Mouse (Mus musculus) midbrain, embryonic 12.5 days (tissue): ENCODE data around the gene Ric3. TPM values are rescaled to one million over a fixed set of nuclear protein-coding genes. Genes with fewer than 3 reads are reported as not detected.
"Not testable (repeated sequence)": the region's sequence is repeated elsewhere in the genome, so short reads cannot be mapped to it uniquely, and the experiment has no call there.

Source experiments
- ATAC-seq: fragments of 200-750 bp; cut with Nextera tagmentation; 2 replicates; pipeline ENCODE4 v1.8.0; 2017; ENCODE audit warnings: low read depth, moderate TSS enrichment, moderate library complexity; ENCODE audit not compliant: low FRiP score
- H3K27ac ChIP-seq: fragments of 300-500 bp; sonication (generic); replicated peaks from 2 replicates; pipeline ENCODE4 v1.5.1; 2016; ENCODE audit warnings: mild to moderate bottlenecking
- H3K27me3 ChIP-seq: fragments of 300-500 bp; sonication (generic); 2 replicates; pipeline ENCODE4 v1.6.1; 2016; ENCODE audit warnings: mild to moderate bottlenecking
- H3K36me3 ChIP-seq: fragments of 300-500 bp; sonication (generic); 2 replicates; pipeline ENCODE4 v1.6.1; 2016
- H3K4me1 ChIP-seq: fragments of 300-500 bp; sonication (generic); 2 replicates; pipeline ENCODE4 v1.6.1; 2016
- H3K4me2 ChIP-seq: fragments of 300-500 bp; sonication (generic); replicated peaks from 2 replicates; pipeline ENCODE4 v1.6.1; 2016; ENCODE audit warnings: mild to moderate bottlenecking, moderate library complexity
- H3K4me3 ChIP-seq: fragments of 300-500 bp; sonication (generic); 2 replicates; pipeline ENCODE4 v1.5.1; 2016; ENCODE audit warnings: mild to moderate bottlenecking
- H3K9ac ChIP-seq: fragments of 300-500 bp; sonication (generic); replicated peaks from 2 replicates; pipeline ENCODE4 v1.6.1; 2016; ENCODE audit warnings: mild to moderate bottlenecking, moderate library complexity
- H3K9me3 ChIP-seq: fragments of 300-500 bp; sonication (generic); 2 replicates; pipeline ENCODE4 v1.6.1; 2016; ENCODE audit warnings: mild to moderate bottlenecking
- WGBS: fragments of 180-500 bp; shearing (Covaris S2); methylation state at CpG from one replicate; pipeline ENCODE4 v1.1.7; 2016; 5-methylcytosine and 5-hydroxymethylcytosine counted together
- polyA plus RNA-seq: library from polyadenylated mRNA; unstranded; fragments of >200 nt; fragmentation: Nextera tagmentation; extraction: Ambion mirVana; gene quantifications from 2 replicates; pipeline ENCODE4 v1.2.1, GENCODE M21; 2016

Gene Ric3
- polyA plus RNA-seq = 29.5 and 30.4 TPM in 2 replicates

- Histone ChIP-seq H3K27ac (peak within 1 kb of the TSS; percentile 54; the same call in 1 of the 2 replicates), H3K36me3 (no peaks in the 10 kb centered on the region), H3K4me3 (peak within 1 kb of the TSS; percentile 81), H3K9ac (peak within 1 kb of the TSS; percentile 67), H3K9me3 (no peaks in the 10 kb centered on the region), H3K4me2 (peak within 1 kb of the TSS; percentile 69), H3K27me3 (peaks cover 10% of the 10 kb centered on the region), H3K4me1 (peaks cover 13% of the 10 kb centered on the region)
- 4% methylated on average over 50 of the region's 50 CpGs for WGBS
- peak; percentile 90 for ATAC-seq
Measured at GRCm38 (mm10) chr7:109083113-109083812, at the start of gene Ric3. Gene Ric3 (minus strand): TSS chr7:109083331.

DNA sequence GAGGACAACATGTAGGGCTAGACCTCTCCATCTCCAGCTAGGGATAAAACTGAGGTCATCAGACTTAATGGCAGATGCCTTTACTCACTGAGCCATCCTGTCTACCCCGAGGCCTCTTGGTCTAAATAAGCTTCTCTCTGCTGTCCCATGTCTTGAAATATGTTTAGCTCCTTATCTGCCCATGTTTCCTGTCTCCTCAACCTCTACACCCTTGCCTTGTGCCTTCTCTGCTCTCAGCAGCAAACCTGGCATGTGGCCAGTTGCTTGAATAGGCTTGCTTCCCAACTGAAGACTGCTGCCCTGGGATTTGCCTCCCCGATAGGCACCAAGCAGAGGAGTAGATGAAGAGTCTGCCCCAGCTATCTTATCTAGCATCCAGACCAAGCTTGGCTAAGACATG is 48.4 kb upstream of the Ric3 start:
- H3K4me2 ChIP-seq = no peak overlapping the region
- H3K4me3 ChIP-seq = no peak overlapping the region
- H3K9me3 ChIP-seq = no peaks in the 10 kb centered on the region
- no peak overlapping the region for H3K27ac ChIP-seq
- no peaks in the 10 kb centered on the region for H3K27me3 ChIP-seq
- H3K9ac ChIP-seq = no peak overlapping the region
- H3K36me3 ChIP-seq = peaks cover 21% of the 10 kb centered on the region
- no peak for ATAC-seq
- no peaks in the 10 kb centered on the region; the same call in 1 of the 2 replicates for H3K4me1 ChIP-seq
- WGBS = 93% methylated on average over 2 of the region's 2 CpGs

DNA sequence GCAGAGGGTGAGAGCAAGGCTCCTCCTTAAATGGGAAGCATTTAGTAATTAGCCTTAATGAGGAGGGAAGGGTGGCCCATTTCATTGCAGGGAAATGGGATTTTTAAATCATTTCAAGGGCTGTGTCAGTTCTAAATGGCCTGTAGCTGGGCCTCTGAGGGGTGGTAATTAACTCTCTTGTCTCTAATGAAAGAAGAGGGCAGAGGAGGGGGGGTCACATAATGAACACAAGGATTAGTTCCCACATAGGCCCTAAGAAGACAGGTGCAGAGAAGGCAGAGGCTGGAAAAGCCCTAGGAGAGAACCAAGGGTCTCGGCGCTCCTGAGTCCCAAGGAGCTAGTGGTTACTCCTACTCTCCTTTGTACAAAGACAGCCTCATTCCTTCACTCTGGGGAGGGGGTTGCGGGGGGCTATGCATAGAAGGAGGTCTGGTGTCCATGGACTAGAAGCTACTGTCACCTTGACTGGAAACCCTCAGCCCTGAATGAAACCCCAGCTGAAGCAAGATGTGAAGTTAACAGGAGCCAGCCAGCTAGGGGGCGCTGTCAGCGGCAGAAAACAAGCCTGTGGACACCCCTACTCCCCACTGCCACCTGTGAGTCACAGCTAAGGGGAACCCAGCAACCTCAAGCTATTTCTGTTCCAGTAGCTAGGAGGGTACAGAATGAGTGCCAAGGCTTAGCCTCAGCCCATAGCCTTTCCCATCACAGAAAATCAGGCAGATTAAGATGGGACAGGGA is 47.0 kb upstream of the Ric3 start:
- Histone ChIP-seq H3K27me3 (no peaks in the 10 kb centered on the region), H3K4me2 (no peak overlapping the region), H3K4me3 (no peak overlapping the region), H3K36me3 (0 out of 2 replicates have a peak, but pooled peaks cover 10% of the 10 kb centered on the region), H3K4me1 (no peaks in the 10 kb centered on the region; the same call in 1 of the 2 replicates), H3K9me3 (no peaks in the 10 kb centered on the region), H3K27ac (no peak overlapping the region), H3K9ac (no peak overlapping the region)
- WGBS = 75% methylated on average over 5 of the region's 5 CpGs
- peak; percentile 48; the same call in 1 of the 2 replicates for ATAC-seq

- H3K27me3 ChIP-seq = no peaks in the 10 kb centered on the region
- H3K9ac ChIP-seq = no peak overlapping the region
- no peak overlapping the region for H3K4me2 ChIP-seq
- 0 out of 2 replicates have a peak, but pooled peaks cover 10% of the 10 kb centered on the region for H3K36me3 ChIP-seq
- H3K9me3 ChIP-seq = no peaks in the 10 kb centered on the region
- no peak for ATAC-seq
- no peak overlapping the region for H3K4me3 ChIP-seq
- H3K4me1 ChIP-seq = no peaks in the 10 kb centered on the region; the same call in 1 of the 2 replicates
- H3K27ac ChIP-seq = 0 out of 2 replicates have a peak overlapping the region, but pooled peaks have one; percentile 8
Measured at GRCm38 (mm10) chr7:109129442-109129841, 46.3 kb upstream of the Ric3 start.

GRCm38 (mm10) chr7:109115929-109116328 is 32.8 kb upstream of the Ric3 start:
- Histone ChIP-seq H3K9me3 (no peaks in the 10 kb centered on the region), H3K4me2 (no peak overlapping the region), H3K36me3 (no peaks in the 10 kb centered on the region), H3K9ac (no peak overlapping the region), H3K27me3 (no peaks in the 10 kb centered on the region), H3K4me3 (no peak overlapping the region), H3K27ac (peak overlapping the region; percentile 89), H3K4me1 (peaks cover 23% of the 10 kb centered on the region)
- peak; percentile 50 for ATAC-seq
- WGBS = 53% methylated on average over 4 of the region's 4 CpGs

GRCm38 (mm10) chr7:109115488-109115887 is 32.4 kb upstream of the Ric3 start:
- not testable (repeated sequence) for H3K27me3 ChIP-seq, H3K36me3 ChIP-seq, H3K4me3 ChIP-seq, H3K9me3 ChIP-seq, H3K4me2 ChIP-seq, H3K9ac ChIP-seq
- peak; percentile 90 for ATAC-seq
- Histone ChIP-seq H3K27ac (peak overlapping the region; percentile 89), H3K4me1 (peaks cover 27% of the 10 kb centered on the region)
- WGBS = 14% methylated on average over 1 of the region's 4 CpGs

DNA sequence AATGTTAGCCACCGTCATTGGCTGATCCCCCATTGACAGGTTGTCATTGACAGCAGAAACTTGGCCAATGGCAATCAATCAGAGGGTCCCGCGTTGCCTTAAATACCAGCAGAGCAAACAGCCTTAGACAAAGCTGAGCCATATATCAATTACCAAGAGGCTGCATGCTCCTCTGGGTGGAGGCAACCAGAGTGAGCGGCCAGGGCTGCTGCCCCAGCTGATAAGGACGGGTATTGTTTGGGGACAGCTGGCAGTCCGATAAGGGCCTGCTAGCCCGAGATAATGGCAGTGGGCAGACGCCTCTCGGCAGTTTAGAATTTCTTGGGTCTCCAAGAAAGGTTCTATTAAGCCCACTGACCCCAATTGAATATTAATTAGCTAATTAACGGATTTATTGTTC is 31.8 kb upstream of the Ric3 start:
- ATAC-seq = peak; percentile 86
- H3K9me3 ChIP-seq = no peaks in the 10 kb centered on the region
- no peak overlapping the region for H3K4me3 ChIP-seq
- no peaks in the 10 kb centered on the region for H3K27me3 ChIP-seq
- peak overlapping the region; percentile 71 for H3K27ac ChIP-seq
- no peak overlapping the region for H3K9ac ChIP-seq
- H3K4me2 ChIP-seq = 0 out of 2 replicates have a peak overlapping the region, but pooled peaks have one; percentile 3
- no peaks in the 10 kb centered on the region for H3K36me3 ChIP-seq
- 27% methylated on average over 10 of the region's 10 CpGs for WGBS
- peaks cover 31% of the 10 kb centered on the region for H3K4me1 ChIP-seq

DNA sequence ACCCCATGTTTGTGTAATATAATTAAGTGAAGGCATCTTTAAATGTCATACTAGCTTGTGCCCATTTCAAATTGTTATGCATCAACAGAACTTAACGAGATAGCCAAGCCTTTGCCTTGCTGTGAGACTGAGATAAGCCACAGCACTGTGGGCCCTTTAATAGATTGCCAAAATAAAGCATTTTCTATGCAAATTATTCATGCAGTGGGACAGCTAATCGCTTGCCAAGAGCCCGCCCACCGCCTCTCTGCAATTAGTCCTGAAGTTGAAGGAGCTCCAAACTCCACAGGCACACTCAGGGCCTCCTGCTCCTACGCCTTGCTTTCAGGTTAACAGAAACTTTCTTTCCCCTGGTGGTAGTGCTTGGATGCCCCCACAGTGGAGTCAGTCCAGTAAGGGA is 27.9 kb upstream of the Ric3 start:
- Histone ChIP-seq H3K9ac (no peak overlapping the region), H3K4me3 (no peak overlapping the region), H3K27ac (no peak overlapping the region), H3K9me3 (no peaks in the 10 kb centered on the region), H3K4me1 (peaks cover 27% of the 10 kb centered on the region), H3K4me2 (no peak overlapping the region), H3K27me3 (no peaks in the 10 kb centered on the region), H3K36me3 (no peaks in the 10 kb centered on the region)
- ATAC-seq = no peak
- WGBS = 76% methylated on average over 5 of the region's 5 CpGs

DNA sequence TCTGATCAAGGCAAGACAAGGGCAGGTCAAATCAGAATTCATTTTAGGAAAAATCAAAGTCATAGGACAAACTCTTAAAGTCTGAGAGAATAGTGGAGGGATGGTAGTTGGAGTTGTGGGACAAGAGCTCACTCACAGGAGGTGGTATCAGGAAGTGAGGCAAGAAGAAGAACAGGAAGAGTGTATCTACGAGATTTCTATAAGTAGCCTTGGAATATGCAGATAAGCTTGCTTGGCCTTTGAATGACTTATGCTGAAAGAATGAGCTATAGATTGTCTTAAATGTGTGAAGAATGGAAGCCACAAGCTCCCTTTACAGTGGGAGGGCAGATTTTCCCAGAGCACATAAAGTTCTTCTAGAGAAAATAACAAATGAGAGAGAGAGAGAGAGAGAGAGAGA is 21.8 kb upstream of the Ric3 start:
- Histone ChIP-seq H3K9me3 (no peaks in the 10 kb centered on the region), H3K4me1 (no peaks in the 10 kb centered on the region), H3K4me2 (no peak overlapping the region), H3K27ac (no peak overlapping the region), H3K9ac (no peak overlapping the region), H3K36me3 (no peaks in the 10 kb centered on the region), H3K27me3 (no peaks in the 10 kb centered on the region), H3K4me3 (no peak overlapping the region)
- ATAC-seq = no peak
- WGBS = 79% methylated on average over 1 of the region's 1 CpGs

DNA sequence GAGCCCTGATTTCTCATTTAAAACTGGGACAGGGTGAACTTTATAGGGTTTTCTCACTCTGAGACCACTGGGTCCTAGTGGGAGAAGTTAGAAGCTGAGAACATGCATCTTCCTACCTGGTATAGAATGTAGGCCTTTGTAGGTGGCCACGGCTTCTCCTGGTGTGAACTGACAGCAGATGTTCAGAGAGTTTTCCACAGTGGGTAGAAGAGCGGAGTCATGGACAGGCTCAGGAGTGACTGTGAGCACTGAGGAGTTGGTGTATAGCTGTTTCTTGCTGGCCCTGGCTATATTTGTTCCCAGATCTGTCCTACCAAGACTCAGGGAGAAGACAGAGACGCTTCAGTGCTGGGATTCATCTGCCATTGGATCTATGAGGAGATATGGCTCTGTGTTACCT is 18.0 kb upstream of the Ric3 start:
- WGBS = 87% methylated on average over 3 of the region's 3 CpGs
- H3K27me3 ChIP-seq = no peaks in the 10 kb centered on the region
- H3K4me3 ChIP-seq = no peak overlapping the region
- peaks cover 4% of the 10 kb centered on the region; the same call in 1 of the 2 replicates for H3K4me1 ChIP-seq
- no peak for ATAC-seq
- no peak overlapping the region for H3K9ac ChIP-seq
- no peaks in the 10 kb centered on the region for H3K9me3 ChIP-seq
- H3K4me2 ChIP-seq = no peak overlapping the region
- H3K27ac ChIP-seq = no peak overlapping the region
- no peaks in the 10 kb centered on the region for H3K36me3 ChIP-seq

GRCm38 (mm10) chr7:109098145-109099018 is 15.3 kb upstream of the Ric3 start:
- Histone ChIP-seq H3K36me3 (no peaks in the 10 kb centered on the region), H3K4me3 (no peak overlapping the region), H3K27ac (no peak overlapping the region), H3K27me3 (no peaks in the 10 kb centered on the region), H3K4me2 (no peak overlapping the region), H3K4me1 (peaks cover 4% of the 10 kb centered on the region; the same call in 1 of the 2 replicates), H3K9me3 (no peaks in the 10 kb centered on the region), H3K9ac (no peak overlapping the region; the same call in 1 of the 2 replicates)
- WGBS = 31% methylated on average over 6 of the region's 6 CpGs
- ATAC-seq = peak; percentile 78
